Mouse (Mus musculus) MEL-GATA-1-ER (cell line): Measurements from ENCODE around the gene Prkca.

Source experiments
- DNase-seq: peaks from one replicate; pipeline ENCODE4 v3.0.0-alpha.2; 2012; ENCODE audit warnings: low read depth; ENCODE audit errors: extremely low read depth

Prkca gene

GRCm38 (mm10) chr11:108341783-108342182, 1.9 kb downstream of the Prkca start:
- DNase-seq = peak; percentile 60

- no peak for DNase-seq
Observed at GRCm38 (mm10) chr11:108340293-108340692, 3.4 kb downstream of the Prkca start.

DNA sequence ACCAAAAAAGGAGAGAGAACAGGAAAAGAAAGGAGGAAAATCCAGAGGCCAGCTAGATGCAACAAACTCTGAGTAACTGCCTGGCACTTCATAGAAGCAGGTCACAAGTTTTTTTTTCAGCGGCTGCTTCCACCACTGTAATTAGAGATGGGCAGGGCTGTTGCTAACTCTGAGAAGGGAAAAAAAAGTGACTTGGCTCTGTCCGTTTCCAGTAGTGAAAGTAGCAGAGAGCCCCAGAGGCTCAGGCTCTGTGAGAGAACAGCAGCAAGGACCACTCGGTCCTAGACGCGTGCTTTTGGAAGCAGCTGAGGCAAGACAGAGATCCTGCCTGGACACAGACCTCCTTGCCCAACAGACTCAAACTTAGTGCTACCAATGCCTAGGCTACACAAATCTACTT, 7.3 kb downstream of the Prkca start:
- no peak for DNase-seq

- no peak for DNase-seq
Observed at GRCm38 (mm10) chr11:108335536-108335935, 8.2 kb downstream of the Prkca start.

GRCm38 (mm10) chr11:108334658-108335057, 9.1 kb downstream of the Prkca start:
- DNase-seq = no peak

DNA sequence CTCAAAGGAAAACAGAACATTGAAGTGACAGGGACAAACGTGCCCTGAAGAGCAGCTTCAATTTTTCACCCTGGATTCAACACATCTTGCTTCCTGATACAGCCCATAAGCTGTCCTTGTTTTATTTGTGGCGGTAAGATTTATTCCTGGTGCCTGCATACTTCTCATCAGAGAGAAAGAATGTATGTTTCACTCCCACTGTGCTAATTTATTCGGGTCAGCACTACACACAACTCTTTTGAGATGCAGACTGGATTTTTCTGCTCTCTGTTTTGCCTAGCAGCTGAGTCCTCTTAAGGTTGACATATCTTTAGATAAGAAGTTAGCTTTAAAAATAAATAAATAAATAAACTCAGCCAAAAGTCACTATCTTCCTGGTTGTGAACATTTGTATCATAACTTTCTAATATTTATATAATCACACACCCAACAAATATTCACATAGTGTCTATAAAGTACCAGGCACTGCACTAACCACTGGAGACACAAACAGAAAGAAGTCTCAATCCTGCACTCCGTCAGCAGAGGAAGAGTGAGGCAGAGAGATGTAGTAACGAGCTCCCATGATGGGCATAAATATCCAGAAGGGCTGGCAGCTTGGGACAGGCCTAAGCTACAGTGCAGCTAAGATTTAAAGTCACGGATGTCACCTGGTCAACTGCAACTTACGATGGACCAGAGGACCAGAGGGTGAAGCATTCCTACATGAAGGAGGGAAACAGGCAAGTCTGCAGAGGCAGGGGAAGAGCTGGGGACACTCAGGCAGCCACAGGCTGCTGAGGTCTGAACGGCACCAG, 9.9 kb downstream of the Prkca start:
- DNase-seq = no peak

GRCm38 (mm10) chr11:108333006-108333405, 10.7 kb downstream of the Prkca start:
- no peak for DNase-seq

GRCm38 (mm10) chr11:108330818-108331217, 12.9 kb downstream of the Prkca start:
- no peak for DNase-seq

DNA sequence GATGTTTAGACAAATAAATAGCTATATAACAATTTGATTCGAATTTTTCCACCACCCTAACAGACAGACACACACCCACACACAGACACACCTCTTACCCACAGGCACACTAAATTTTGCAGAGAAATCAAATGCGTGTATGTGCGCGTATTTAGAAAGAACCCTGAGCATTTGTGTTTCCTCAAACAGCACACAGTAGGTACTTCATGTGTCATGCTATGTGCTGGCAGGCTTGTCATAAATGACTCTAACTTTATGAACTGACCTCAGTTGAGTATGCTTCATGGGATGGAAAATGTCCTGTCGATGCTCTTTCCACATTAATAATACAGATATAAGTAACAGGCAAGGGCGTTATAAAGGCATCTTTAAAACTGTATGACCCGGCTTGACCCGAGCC, 17.8 kb downstream of the Prkca start:
- no peak for DNase-seq

- no peak for DNase-seq
Observed at GRCm38 (mm10) chr11:108322156-108322555, 21.6 kb downstream of the Prkca start.

GRCm38 (mm10) chr11:108320561-108320960, 23.2 kb downstream of the Prkca start:
- no peak for DNase-seq

GRCm38 (mm10) chr11:108319162-108319561, 24.6 kb downstream of the Prkca start:
- DNase-seq = no peak

DNA sequence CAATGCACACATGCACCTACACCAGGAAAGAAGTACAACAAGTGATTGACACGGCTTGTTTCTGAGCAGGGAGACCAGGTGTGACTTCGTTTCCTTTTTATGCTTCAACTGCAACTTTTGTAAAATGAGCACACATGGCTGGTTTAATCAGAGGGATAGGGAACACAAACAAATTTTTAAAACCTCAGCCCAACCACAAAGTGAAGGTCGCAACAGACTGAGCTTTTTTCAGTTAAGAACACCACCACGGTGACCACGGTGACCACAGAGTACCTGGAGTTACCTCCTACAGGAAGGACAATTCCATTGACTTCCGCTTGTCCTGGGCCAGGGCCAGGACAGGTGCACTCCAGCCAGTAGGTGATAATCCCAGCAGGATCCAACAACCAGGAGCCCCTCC, 25.9 kb downstream of the Prkca start:
- DNase-seq = no peak

DNA sequence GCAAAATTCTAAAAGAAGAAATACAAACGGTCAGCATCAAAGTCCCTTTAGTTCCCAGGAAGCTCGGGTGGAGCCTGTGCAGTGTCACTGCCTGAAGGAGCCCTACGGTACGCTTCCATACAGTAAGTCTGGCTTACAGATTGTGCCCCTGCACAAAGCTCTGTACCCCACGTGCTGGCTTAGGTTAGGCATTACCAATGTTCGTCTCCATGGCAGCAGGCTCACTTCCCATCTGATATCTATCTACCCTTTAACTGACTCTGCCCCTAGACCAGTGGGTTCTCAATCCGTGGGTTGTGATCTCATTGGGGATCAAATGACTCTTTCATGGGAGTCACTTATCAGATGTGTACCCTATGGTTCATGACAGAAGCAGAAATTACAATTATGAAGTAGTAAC, 28.0 kb downstream of the Prkca start:
- no peak for DNase-seq

- no peak for DNase-seq
Observed at GRCm38 (mm10) chr11:108312516-108312915, 31.2 kb downstream of the Prkca start.

GRCm38 (mm10) chr11:108311912-108312311, 31.8 kb downstream of the Prkca start:
- no peak for DNase-seq

GRCm38 (mm10) chr11:108309791-108310190, 33.9 kb downstream of the Prkca start:
- no peak for DNase-seq

GRCm38 (mm10) chr11:108308253-108308652, 35.5 kb downstream of the Prkca start:
- no peak for DNase-seq

- DNase-seq = no peak
Observed at GRCm38 (mm10) chr11:108307258-108307657, 36.5 kb downstream of the Prkca start.

DNA sequence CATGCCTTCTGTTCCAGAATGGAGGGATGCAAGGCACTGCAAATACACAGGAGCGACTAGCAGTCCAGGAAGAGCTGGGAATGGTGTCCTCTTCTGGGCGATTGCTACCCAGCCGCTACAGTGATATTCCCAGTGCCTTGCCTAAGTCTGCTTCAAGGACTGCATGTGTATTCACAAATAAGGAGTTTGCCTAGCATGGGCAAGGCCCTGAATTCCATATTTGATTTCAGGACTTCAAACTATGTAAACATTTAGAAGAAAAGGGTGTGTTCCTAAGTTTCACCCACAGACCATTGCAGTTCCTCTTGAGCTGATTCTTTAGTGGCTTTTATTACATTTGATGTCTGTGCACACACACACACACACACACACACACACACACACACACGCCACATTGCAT, 39.9 kb downstream of the Prkca start:
- no peak for DNase-seq

GRCm38 (mm10) chr11:108301796-108302490, 41.8 kb downstream of the Prkca start:
- no peak for DNase-seq

DNA sequence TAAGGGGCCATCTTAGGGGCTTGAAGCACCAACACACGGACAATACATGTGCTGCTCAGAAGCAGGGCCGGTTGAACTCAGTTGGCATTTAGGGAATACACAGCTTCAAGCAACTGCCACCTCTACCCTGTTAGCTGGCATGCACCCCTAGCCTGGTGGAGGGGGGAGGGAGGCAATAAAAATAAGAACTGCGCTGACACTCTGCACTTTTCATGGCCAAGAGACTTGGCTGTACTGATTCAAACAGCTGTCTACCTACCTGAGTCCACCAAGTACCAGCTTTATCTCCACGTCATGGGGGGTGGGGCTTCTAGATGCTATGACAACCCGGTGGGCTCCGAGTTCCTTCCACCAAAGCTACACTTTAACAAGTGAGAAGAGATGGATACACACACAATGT, 42.7 kb downstream of the Prkca start:
- no peak for DNase-seq

- no peak for DNase-seq
Observed at GRCm38 (mm10) chr11:108300443-108300842, 43.3 kb downstream of the Prkca start.
